Mouse (Mus musculus) right cerebral cortex, postnatal 4 days (tissue): Measurements from ENCODE around the gene Dnase2b.

Source experiments
- DNase-seq: peaks from one replicate; pipeline ENCODE4 v3.0.0-alpha.2; 2022

Gene Dnase2b

GRCm38 (mm10) chr3:146611821-146612220 lies 3.6 kb downstream of the Dnase2b start:
- no peak for DNase-seq

- no peak for DNase-seq
Observed at GRCm38 (mm10) chr3:146611261-146611660, 4.1 kb downstream of the Dnase2b start.

- DNase-seq = no peak
Observed at GRCm38 (mm10) chr3:146610322-146610721, 5.1 kb downstream of the Dnase2b start.

- no peak for DNase-seq
Observed at GRCm38 (mm10) chr3:146607368-146607767, 8.0 kb downstream of the Dnase2b start.

GRCm38 (mm10) chr3:146604647-146605046 lies 10.7 kb downstream of the Dnase2b start:
- DNase-seq = no peak

- no peak for DNase-seq
Observed at GRCm38 (mm10) chr3:146602531-146602930, 12.9 kb downstream of the Dnase2b start.

- DNase-seq = no peak
Observed at GRCm38 (mm10) chr3:146601205-146601604, 14.2 kb downstream of the Dnase2b start.

GRCm38 (mm10) chr3:146599198-146599900 lies 16.0 kb downstream of the Dnase2b start:
- no peak for DNase-seq

- no peak for DNase-seq
Observed at GRCm38 (mm10) chr3:146598411-146598810, 17.0 kb downstream of the Dnase2b start.

GRCm38 (mm10) chr3:146596864-146597263 lies 18.5 kb downstream of the Dnase2b start:
- DNase-seq = no peak

- no peak for DNase-seq
Observed at GRCm38 (mm10) chr3:146596387-146596786, 19.0 kb downstream of the Dnase2b start.

GRCm38 (mm10) chr3:146595440-146595839 lies 20.0 kb downstream of the Dnase2b start:
- DNase-seq = no peak

GRCm38 (mm10) chr3:146591601-146592000 lies 23.8 kb downstream of the Dnase2b start:
- no peak for DNase-seq

GRCm38 (mm10) chr3:146591159-146591558 lies 24.2 kb downstream of the Dnase2b start:
- DNase-seq = no peak

GRCm38 (mm10) chr3:146589523-146589922 lies 25.9 kb downstream of the Dnase2b start:
- DNase-seq = no peak

GRCm38 (mm10) chr3:146586616-146587015 lies 28.8 kb downstream of the Dnase2b start:
- no peak for DNase-seq

- DNase-seq = no peak
Observed at GRCm38 (mm10) chr3:146583908-146584307, 31.5 kb downstream of the Dnase2b start.

GRCm38 (mm10) chr3:146583478-146583877 lies 31.9 kb downstream of the Dnase2b start:
- DNase-seq = no peak

- DNase-seq = no peak
Observed at GRCm38 (mm10) chr3:146580039-146580729, 35.2 kb downstream of the Dnase2b start.

- DNase-seq = no peak
Observed at GRCm38 (mm10) chr3:146577591-146577990, 37.8 kb downstream of the Dnase2b start.

GRCm38 (mm10) chr3:146571341-146571740 lies 44.1 kb downstream of the Dnase2b start:
- no peak for DNase-seq

GRCm38 (mm10) chr3:146570939-146571338 lies 44.5 kb downstream of the Dnase2b start:
- no peak for DNase-seq

- no peak for DNase-seq
Observed at GRCm38 (mm10) chr3:146570148-146570782, 45.1 kb downstream of the Dnase2b start, which contains the start of gene Uox. TSS of gene Uox (plus strand) at chr3:146570426.

- DNase-seq = no peak
Observed at GRCm38 (mm10) chr3:146569594-146569993, 45.8 kb downstream of the Dnase2b start.
